Mouse (Mus musculus) cerebellum, adult 11 months (tissue): Measurements from ENCODE around the gene Fam174b.

Experiments
- DNase-seq: peaks from one replicate; pipeline ENCODE4 v3.0.0; 2022

The Fam174b gene

GRCm38 (mm10) chr7:73749983-73750382 lies 9.9 kb downstream of the Fam174b start:
- DNase-seq, result no peak

GRCm38 (mm10) chr7:73753598-73753997 lies 13.5 kb downstream of the Fam174b start:
- DNase-seq, result no peak

GRCm38 (mm10) chr7:73755377-73756110 lies 15.4 kb downstream of the Fam174b start:
- no peak for DNase-seq

GRCm38 (mm10) chr7:73761691-73762189 lies 21.6 kb downstream of the Fam174b start:
- no peak for DNase-seq

DNA sequence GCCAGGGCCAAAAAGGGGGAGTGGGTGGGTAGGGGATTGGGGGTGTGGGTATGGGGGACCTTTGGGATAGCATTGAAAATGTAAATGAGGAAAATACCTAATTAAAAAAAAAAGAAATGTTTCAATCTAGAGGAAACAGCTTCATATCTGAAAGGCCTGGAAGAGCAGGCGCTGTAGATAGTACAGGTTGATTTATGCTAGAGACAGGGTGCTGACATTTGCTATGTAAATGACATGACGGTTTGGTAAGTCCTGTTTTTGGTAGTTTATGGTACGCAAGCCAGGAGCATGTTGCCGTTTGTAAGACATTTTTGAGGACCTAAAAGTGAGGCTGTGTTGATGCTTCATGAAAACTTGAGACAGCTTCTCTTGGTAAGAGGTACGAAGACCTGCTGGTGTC lies 24.6 kb downstream of the Fam174b start:
- DNase-seq, result no peak

- DNase-seq, result no peak
Observed at GRCm38 (mm10) chr7:73765186-73765903, 25.2 kb downstream of the Fam174b start.

DNA sequence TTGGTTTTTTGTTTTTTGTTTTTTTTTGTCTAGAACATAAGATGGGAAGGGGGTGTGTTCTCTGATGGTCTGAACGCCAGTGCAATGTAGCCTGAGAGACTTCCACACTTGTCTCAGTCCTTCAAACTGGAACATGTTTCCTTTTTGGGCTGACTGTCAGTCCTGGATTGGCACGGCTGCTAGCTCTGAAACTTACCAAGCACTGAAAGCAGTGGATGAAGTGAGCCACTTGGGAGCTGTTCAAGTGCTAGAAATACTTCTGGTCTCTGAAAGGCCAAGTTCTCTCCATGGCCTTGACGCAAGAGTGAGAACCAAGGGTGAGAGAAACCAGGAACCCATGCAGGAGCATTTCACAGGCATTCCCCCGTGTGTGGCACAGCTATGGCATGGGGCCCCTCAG lies 29.1 kb downstream of the Fam174b start:
- DNase-seq, result no peak

DNA sequence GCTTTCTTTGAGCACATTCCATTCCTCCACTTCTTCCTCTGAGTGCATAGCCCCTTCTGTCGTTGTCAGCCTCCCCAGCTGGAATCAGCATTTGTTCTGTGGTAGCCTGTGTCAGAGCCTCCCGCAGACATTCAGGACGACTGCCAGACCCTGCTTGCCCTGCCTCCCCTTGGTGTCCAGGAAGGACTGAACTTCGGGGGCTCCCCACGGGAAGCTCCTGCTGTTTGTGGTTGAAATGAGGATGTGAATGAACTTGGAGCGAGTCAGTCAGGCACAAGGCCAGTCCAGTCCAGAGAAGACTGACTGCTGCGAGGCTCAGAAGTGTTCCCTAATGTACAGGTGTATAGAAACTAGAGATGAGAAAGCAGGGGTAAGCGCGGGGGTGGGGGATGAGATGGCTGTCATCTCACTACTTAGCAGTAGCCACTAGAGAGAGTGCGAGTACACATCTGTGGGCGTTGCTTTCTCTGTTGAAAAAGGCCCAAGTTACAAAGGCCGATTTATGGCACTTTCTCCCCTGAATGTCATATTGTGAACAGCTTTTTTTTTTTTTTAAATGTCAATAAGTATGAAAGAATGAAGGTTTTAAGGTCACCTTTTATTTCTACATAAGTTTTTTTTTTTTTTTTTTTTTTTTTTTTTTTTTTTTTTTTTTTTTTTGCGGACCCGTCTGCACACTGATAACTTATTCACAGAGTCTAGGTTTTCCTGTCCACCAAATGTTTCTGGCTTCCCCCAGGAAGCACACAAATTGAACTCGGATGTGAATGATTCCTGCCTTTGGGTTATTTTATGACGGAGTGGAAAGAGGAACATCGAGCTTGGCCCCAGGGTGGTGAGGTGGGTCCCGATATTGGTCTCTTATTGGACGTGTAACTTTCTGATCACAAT lies 31.5 kb downstream of the Fam174b start:
- DNase-seq, result no peak

GRCm38 (mm10) chr7:73772275-73772765 lies 32.2 kb downstream of the Fam174b start:
- DNase-seq, result no peak

GRCm38 (mm10) chr7:73774781-73775180 lies 34.7 kb downstream of the Fam174b start:
- no peak for DNase-seq

- DNase-seq, result no peak
Observed at GRCm38 (mm10) chr7:73777777-73778176, 37.7 kb downstream of the Fam174b start.

DNA sequence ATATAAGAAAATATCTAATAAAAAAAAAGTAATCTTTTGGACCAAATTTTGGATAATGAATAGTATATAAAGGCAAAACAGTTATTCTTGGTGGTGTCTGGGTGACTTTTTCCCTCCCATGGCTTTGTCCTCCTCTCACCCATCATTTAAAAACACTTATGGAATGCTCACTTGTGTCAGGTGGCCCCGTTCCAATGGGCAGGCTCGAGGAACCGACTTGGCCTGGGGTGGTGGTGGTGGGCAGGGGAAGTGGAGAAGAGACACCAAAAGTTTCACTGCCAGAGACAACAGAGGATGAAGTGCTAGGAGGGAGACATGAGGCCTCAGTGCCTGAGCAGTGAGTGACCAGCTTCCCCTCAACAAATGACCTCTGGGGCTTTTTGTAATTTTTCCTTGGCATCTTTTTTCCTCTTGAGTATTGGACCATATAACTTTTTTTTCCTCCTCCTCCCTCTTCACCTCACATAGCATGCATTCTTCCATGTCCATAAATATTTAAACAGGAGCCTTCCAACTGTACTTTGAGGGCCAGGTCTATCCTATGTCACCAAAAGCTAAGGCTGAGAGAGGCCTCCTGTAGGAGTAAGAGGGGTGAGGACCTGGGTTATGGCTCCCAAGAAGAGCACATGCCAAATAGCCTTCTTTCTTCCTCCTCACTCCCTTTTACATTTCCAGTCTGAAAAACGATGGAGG lies 44.8 kb downstream of the Fam174b start:
- no peak for DNase-seq

DNA sequence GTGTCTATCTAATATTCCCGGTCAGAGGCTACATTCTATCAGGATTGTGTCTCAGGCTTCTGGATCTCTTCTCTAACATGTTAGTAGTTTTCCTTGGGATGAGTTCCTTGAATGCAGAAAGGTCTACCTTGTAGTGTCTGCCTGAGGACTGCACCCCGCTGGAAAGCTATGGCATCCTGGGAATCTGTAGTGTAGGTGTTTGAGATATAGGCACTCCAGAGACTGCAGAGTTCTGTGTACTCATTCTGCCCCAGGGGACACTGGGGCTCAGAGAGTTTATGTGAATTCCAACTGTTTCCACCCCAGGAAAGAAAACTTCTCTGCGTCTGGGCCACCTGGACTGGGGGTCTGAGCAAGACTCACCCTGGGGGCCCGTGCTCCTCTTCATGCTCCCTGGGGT lies 45.7 kb downstream of the Fam174b start:
- DNase-seq, result no peak

DNA sequence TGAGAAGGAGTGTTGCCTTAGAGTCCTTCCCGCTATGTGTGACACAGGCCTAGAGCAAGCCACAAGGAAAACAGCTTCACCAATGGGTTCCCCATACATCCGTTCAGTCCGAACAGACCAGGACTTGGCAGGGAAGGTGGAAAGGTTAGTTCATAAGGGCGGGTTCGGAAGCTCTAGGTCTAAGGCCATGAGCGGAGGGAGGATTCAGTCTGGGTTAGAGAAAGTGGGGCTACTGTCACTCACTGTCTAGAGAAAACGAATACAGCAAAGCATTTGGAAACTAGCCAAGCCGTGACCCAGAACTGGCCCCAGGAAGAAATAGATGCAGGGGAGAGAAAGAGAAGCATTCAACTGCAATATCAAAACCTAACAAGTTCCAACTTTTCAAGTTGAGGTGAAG lies 47.4 kb downstream of the Fam174b start:
- DNase-seq, result no peak

DNA sequence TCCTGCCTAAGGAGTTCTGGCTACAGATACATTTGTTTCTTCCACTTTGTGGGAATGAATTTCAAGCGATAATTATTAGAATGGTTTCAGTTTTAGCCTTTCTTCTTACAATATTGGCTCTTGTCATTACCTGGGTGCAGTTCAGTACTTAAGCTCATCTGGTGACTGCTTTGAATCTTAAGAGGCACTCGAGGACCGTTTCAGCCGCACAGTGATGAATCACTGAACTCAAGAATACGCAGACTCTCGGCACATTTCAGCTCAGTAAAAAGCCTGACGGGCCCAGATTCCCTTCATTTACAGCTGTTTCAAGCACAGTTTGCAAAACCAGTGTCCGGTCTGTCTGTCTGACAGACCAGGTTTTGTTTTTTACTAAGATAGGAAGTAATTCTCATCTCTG lies 51.0 kb downstream of the Fam174b start:
- no peak for DNase-seq

- no peak for DNase-seq
Observed at GRCm38 (mm10) chr7:73792155-73792554, 52.1 kb downstream of the Fam174b start.

DNA sequence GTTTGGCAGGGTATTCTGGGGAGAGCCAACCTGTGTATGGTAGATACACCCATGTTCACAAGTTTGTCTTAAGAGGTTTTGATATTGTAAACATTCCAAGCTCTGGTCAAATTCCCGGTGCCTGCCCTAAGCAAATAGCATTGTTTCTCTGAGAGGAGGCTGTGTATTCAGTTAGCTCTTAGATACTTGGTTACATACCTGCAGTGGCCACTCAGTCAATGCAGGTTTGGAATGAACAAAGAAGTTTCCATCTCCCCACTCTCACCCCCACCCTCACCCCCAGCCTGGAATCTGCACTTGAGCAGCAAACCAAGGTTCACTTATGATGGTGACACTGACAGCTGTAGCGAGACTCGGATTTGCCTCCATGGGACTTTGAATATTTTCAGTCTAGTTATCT lies 52.5 kb downstream of the Fam174b start:
- no peak for DNase-seq

DNA sequence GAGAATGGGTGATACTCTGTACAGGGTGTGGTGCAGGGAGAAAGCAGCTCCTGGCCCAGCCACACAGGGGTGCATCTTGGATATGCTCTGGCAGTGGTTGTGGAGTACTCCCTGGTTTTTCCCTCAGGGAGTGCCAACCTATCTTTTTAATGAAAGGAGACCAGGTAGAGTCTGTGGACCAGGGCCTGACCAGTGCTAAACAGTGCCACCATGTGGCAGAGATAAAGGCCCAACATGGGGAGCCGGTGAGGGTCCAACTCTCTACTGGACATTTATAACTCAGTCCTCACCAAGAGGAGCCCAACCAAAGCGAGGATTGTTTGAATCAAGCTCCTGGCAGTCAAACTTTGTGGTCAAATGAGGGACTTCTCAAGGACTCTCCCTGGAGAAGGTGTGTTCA lies 69.2 kb downstream of the Fam174b start:
- DNase-seq, result no peak

DNA sequence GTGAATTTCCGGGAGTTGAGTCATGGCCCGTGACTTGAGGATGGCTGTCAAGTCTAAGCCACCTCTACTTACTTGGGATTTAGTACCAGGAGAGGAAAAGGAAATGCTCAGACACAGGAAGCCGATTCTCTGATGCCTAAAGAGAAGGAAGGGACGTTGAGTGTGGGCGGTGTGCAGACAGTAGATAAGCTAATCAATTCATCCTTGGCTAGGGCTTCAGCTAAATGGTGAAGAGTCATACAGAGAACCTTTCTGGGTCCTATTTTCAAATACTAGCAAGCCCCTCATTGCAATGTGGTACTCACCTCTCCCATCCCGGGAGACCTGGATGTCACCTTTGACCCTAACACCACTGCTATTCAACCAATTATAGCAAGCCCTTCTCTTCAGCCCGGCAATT lies 71.3 kb downstream of the Fam174b start:
- DNase-seq, result no peak

DNA sequence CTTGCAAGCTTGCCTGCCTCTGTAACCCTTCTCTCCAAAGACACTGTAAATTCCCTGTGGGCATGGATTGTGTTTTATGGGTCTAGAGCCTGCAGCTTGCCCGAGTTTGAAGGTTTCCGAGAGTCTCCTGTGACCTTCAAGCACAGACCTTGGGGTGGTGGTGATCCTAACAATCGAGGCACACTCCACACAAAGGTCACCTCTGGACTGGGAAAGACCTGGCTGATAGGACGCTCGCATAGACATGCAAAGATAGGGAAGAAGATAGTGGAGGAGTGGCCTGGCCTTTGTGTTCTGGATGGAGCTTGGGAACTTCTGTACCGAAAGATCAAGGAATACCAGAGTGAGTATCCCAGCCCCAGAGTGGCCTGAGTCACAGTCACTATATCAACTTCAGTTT lies 72.1 kb downstream of the Fam174b start:
- DNase-seq, result no peak

GRCm38 (mm10) chr7:73813887-73814286 lies 73.8 kb downstream of the Fam174b start:
- no peak for DNase-seq

DNA sequence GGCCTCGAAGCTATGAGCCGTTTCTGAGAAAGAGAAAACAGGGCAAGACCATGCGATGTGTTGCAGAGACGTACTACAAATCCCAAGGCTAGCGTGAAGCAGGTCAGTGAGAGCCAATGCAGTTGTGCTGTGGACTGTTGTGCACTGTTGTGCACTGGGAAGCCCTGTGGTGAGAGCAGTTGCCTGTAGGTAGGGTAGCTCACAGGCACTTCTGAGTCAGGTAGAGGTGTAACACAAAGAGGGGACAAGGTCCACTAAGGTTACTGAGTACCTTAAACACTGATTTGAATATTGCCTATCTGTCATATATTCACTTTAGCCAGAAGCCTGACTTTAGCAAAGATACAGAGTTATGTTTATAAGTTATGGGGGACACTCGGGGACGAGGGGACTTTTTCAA lies 74.4 kb downstream of the Fam174b start:
- no peak for DNase-seq
